Mouse (Mus musculus) CD4-positive, CD25-positive, alpha-beta regulatory T cell, adult 2 months (primary cell): ENCODE data around the gene Gm20809.
"Not testable (repeated sequence)": the region's sequence is repeated elsewhere in the genome, so short reads cannot be mapped to it uniquely, and the experiment has no call there.

Experiments used
- DNase-seq: peaks from one replicate; pipeline ENCODE4 v3.0.0-alpha.2; 2012; ENCODE audit warnings: low read depth, low spot score

Gm20809 gene

DNA sequence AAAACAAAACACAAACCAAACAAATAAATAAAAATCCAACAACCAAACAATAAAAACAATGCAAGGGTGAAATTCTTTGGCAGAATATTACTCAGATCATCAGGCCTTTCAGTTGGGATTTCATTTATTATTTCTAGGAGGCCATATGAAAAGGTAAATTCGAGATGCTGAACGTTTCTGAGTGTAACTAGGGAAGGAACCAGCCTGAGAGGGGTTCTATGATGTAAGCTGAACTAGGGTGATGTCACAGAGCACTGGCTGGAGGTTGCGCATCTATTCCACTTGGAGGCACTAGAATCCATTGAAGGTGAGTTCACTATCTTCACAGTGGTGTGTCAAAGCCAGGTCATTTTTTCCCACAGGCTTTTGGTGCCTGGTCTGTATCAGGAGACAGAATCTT, at the start of gene Gm20809:
Gene Gm20809, plus strand, starts transcription at position 301 of the 400 bp plus-strand sequence.
- DNase-seq, result not testable (repeated sequence)
